ENCODE assay signal across 31 mouse cellular contexts in the genomic region with DNA sequence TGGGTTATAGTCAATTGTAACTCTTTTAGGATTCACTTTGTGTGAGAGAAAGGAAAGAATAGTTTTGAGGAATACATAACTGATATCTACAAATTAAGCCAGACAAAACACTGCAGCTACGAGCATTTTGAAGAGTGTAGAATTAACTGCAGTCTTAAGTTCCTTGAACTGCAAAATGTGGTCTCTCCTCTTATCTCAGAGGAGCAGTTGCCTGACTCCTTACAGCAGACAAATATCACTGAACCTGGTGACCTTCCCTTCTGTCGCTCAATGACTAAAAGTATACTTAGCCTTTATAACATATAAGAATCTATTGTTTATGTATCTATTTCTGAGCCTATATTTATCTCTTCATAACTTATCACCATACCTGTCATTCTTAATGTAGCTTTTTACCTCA. TPM values are rescaled to one million over a fixed set of nuclear protein-coding genes. Genes with fewer than 3 reads are reported as not detected.
DNase-seq lines count a peak whose midpoint lies in the region; ATAC-seq and TF ChIP-seq lines count a peak whose summit lies in the region.
"Had no signal": no experiment of that assay in that cellular context is flagged by ENCODE, and none has a peak within 500 bp of the region (broad histone marks: within the 10 kb centered on the region; RNA-seq: fewer than 3 reads in every experiment).

No protein-coding gene starts in this region.

- ATAC-seq in hematopoietic stem cell, adult 5-6 weeks (replicated peaks in 1 of 2; ENCODE audit: insufficient read depth in 1 of 2, low FRiP score in 2 of 2, low TSS enrichment in 1 of 2, low read depth in 1 of 2, poor library complexity in 2 of 2, severe bottlenecking in 2 of 2) = peak; percentile 32 to 37; a peak in 2 of 4 replicates
- peak; percentile 59; the same call in 1 of the 2 replicates for ATAC-seq in liver, embryonic 16.5 days (ENCODE audit: low read depth)
- no peak for ATAC-seq in stomach, postnatal 0 days (ENCODE audit: low FRiP score, low TSS enrichment)
- ATAC-seq: forebrain, embryonic 14.5 days; hindbrain, embryonic 16.5 days; intestine, embryonic 15.5 days; midbrain, embryonic 15.5 days had no signal

- intact Hi-C loops in heart, postnatal 36 days (cut with DNase I) = no loop called here

- H3K9ac ChIP-seq in liver, embryonic 16.5 days (ENCODE audit: low read depth, low read length) = no peak overlapping the region
- no peak overlapping the region for H3K9ac ChIP-seq in stomach, postnatal 0 days (ENCODE audit: low read length)
- H3K9ac ChIP-seq: embryonic facial prominence, embryonic 15.5 days; heart, embryonic 12.5 days; intestine, embryonic 15.5 days; limb, embryonic 13.5 days; midbrain, embryonic 15.5 days had no signal

- H3K9me3 ChIP-seq in liver, embryonic 16.5 days (replicated peaks; ENCODE audit: control insufficient read depth, low read length) = no peaks in the 10 kb centered on the region
- H3K9me3 ChIP-seq in stomach, postnatal 0 days (ENCODE audit: control insufficient read depth, low read length) = no peaks in the 10 kb centered on the region
- H3K9me3 ChIP-seq: embryonic facial prominence, embryonic 10.5 days; embryonic facial prominence, embryonic 15.5 days; heart, embryonic 12.5 days; intestine, embryonic 15.5 days; limb, embryonic 13.5 days; midbrain, embryonic 10.5 days; midbrain, embryonic 15.5 days had no signal

- no peaks in the 10 kb centered on the region for H3K36me3 ChIP-seq in liver, embryonic 16.5 days (ENCODE audit: control insufficient read depth, insufficient read depth)
- no peaks in the 10 kb centered on the region for H3K36me3 ChIP-seq in stomach, postnatal 0 days (ENCODE audit: control insufficient read depth, insufficient read depth, low read length)
- H3K36me3 ChIP-seq: embryonic facial prominence, embryonic 10.5 days; embryonic facial prominence, embryonic 15.5 days; heart, embryonic 12.5 days; intestine, embryonic 15.5 days; limb, embryonic 13.5 days; midbrain, embryonic 10.5 days; midbrain, embryonic 15.5 days had no signal

- H3K4me3 ChIP-seq in liver, embryonic 16.5 days (ENCODE audit: low read depth, low read length) = no peak overlapping the region
- no peak overlapping the region for H3K4me3 ChIP-seq in stomach, postnatal 0 days (ENCODE audit: low read depth, low read length)
- H3K4me3 ChIP-seq: embryonic facial prominence, embryonic 10.5 days; embryonic facial prominence, embryonic 15.5 days; heart, adult 2 months; heart, embryonic 12.5 days; intestine, embryonic 15.5 days; limb, embryonic 13.5 days; midbrain, embryonic 10.5 days; midbrain, embryonic 15.5 days had no signal

- no peak overlapping the region for H3K27ac ChIP-seq in liver, embryonic 16.5 days (ENCODE audit: low read length)
- H3K27ac ChIP-seq in stomach, postnatal 0 days (replicated peaks) = no peak overlapping the region
- H3K27ac ChIP-seq: embryonic facial prominence, embryonic 10.5 days; embryonic facial prominence, embryonic 15.5 days; heart, adult 2 months; intestine, embryonic 15.5 days; kidney, postnatal 0 days; limb, embryonic 13.5 days; macrophage; midbrain, embryonic 10.5 days; midbrain, embryonic 15.5 days had no signal

- no peak for TF ChIP-seq CTCF in stomach, postnatal 0 days (IDR thresholded peaks at IDR 0.05; ENCODE audit: low read depth)

- no peak for TF ChIP-seq EP300 in stomach, postnatal 0 days (optimal IDR thresholded peaks at IDR 0.05)

- peak; percentile 22 for DNase-seq in 416B (ENCODE audit: low read depth)
- peak; percentile 45 for DNase-seq in c-Kit-positive CD71-positive TER-119-negative erythroid progenitor cells, embryonic 14.5 days (ENCODE audit: low read depth)
- DNase-seq in stomach, postnatal 0 days (ENCODE audit: low spot score) = no peak
- DNase-seq in heart, postnatal 36 days = no peak
- no peak for DNase-seq in natural killer cell, adult 2 months (ENCODE audit: low spot score in 2 of 2)
- no peak for DNase-seq in kidney, adult 9 months
- DNase-seq: adrenal gland, postnatal 10 days; cerebellum, adult 11-12 months; cerebellum, postnatal 10 days; gastrocnemius, postnatal 36 days; heart, adult 2 months; kidney, adult 2 months; kidney, postnatal 4 days; lung, adult 2 months; lung, postnatal 10 days; right cerebral cortex, postnatal 4 days; thymus, adult 2 months; thymus, postnatal 36 days had no signal

- WGBS in liver, embryonic 16.5 days (ENCODE audit: insufficient replicate concordance) = 18% methylated on average over 2 of the region's 2 CpGs
- 50% methylated on average over 2 of the region's 2 CpGs for WGBS in stomach, postnatal 0 days

- no peaks in the 10 kb centered on the region for H3K27me3 ChIP-seq in liver, embryonic 16.5 days (ENCODE audit: control insufficient read depth, insufficient read depth, low read depth, low read length)
- H3K27me3 ChIP-seq in stomach, postnatal 0 days (ENCODE audit: control insufficient read depth, insufficient read depth, low read length) = no peaks in the 10 kb centered on the region
- H3K27me3 ChIP-seq: embryonic facial prominence, embryonic 15.5 days; heart, embryonic 12.5 days; intestine, embryonic 15.5 days; limb, embryonic 13.5 days; midbrain, embryonic 15.5 days had no signal

- H3K4me2 ChIP-seq in liver, embryonic 16.5 days (ENCODE audit: low read depth, low read length) = no peak overlapping the region
- no peak overlapping the region for H3K4me2 ChIP-seq in stomach, postnatal 0 days (replicated peaks; ENCODE audit: low read depth)
- H3K4me2 ChIP-seq: embryonic facial prominence, embryonic 15.5 days; heart, embryonic 12.5 days; intestine, embryonic 15.5 days; limb, embryonic 13.5 days; midbrain, embryonic 15.5 days had no signal

- no peaks in the 10 kb centered on the region for H3K4me1 ChIP-seq in liver, embryonic 16.5 days (ENCODE audit: control insufficient read depth, low read depth, low read length)
- H3K4me1 ChIP-seq in stomach, postnatal 0 days (replicated peaks; ENCODE audit: control insufficient read depth, insufficient read depth) = no peaks in the 10 kb centered on the region
- H3K4me1 ChIP-seq: embryonic facial prominence, embryonic 10.5 days; embryonic facial prominence, embryonic 15.5 days; intestine, embryonic 15.5 days; limb, embryonic 13.5 days; midbrain, embryonic 10.5 days; midbrain, embryonic 15.5 days had no signal

RNA-seq across cellular contexts. Expression of gene Dph5, which starts 18.3 kb away (rescaled TPM):
- 63.8 and 127 TPM in 2 replicates for total RNA-seq in hematopoietic stem cell, adult 5-6 weeks (2017)
- polyA plus RNA-seq in liver, embryonic 16.5 days (2015; fragmentation: Nextera tagmentation; extraction: Ambion mirVana) = 13.6 and 15.4 TPM in 2 replicates
- polyA plus RNA-seq in stomach, postnatal 0 days (2015; fragmentation: Nextera tagmentation; extraction: Ambion mirVana) = 18.2 and 20.4 TPM in 2 replicates
- 1 to 10 TPM; 6.5 to 6.9 TPM for total RNA-seq in heart, postnatal 36 days (2021)

Comparison
In these comparisons a context has a peak if more than half of its experiments do, and no peak if none do; other contexts are left out.
1. DNase-seq: peak in 416B (single experiment) and c-Kit-positive CD71-positive TER-119-negative erythroid progenitor cells, embryonic 14.5 days (single experiment); none in stomach, postnatal 0 days (single experiment), heart, postnatal 36 days (0 of 2), natural killer cell, adult 2 months (0 of 2) and kidney, adult 9 months (single experiment).